Mouse (Mus musculus) layer of hippocampus, postnatal 10 days (tissue): ENCODE measurements at regions not wholly inside any gene's neighbourhood (a gene's known extent, or its start where the extent isn't known, plus 50 kb on each side); places are given as distances from the start of the nearest gene placed in this dataset.

ENCODE experiments used
- DNase-seq, 2 experiments: peaks; one replicate each; pipeline ENCODE4 v3.0.0; 2021; ENCODE audit warnings: low spot score in 2 of 2

GRCm38 (mm10) chr13:83207513-83207912, 296.3 kb upstream of the Mef2c start:
- no peak for DNase-seq

DNA sequence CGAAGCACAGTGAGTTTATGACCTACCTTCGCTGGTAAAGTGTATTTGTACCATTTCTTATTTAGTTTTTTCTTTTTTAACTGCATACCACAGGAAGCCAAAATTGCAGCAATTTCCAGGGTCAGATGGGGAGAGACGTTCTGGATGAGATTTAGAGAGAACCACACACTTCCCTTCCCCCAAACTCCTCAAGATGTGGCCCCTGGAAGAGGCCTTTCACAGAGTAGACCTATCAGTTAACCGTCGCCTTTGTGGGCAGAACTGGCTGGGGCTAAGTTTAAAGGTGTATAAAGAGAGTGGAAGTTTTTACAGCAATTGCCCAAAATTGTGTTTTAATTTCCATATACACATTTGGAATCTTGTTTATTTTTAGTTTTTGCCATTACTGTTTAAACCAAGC, 295.7 kb upstream of the Mef2c start:
- no peak for DNase-seq

- no peak for DNase-seq
Observed at GRCm38 (mm10) chr13:83214811-83215210, 289.0 kb upstream of the Mef2c start.

DNA sequence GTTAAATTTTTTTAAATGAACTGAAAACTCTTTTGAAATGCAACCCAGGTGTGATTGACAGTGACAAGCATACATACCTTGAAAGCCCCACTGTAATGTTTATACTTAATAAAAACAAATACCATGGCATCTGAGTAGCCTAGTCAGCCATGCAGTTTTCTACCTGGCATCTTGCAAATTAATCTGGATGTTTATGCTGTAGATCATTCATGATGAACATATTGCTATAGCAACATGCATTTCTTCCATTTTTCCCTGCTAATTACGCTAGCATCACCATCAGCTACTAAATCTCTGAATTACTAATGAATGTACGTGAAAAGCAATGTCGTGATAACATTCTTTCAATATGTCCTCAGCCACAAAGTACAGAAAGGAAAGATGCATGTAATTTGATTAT, 287.4 kb upstream of the Mef2c start:
- no peak for DNase-seq

DNA sequence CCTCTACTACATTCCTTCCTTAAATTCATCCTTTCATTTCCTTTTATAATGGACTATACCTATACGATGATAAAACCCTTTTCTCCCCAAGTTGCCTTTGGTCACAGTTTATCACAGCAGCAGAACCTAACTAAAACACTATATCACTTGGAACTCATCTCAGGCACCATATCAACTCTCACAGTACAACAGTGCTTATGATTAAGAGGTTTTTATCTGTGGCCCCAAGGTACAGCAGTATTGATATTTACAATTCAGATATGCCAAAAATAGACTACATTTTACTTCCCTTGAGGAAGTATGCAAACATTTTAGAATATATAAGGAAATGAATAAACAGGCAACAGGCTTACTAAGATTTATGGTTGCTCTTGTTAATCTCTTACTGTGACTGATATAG, 251.4 kb upstream of the Mef2c start:
- DNase-seq: no peak

DNA sequence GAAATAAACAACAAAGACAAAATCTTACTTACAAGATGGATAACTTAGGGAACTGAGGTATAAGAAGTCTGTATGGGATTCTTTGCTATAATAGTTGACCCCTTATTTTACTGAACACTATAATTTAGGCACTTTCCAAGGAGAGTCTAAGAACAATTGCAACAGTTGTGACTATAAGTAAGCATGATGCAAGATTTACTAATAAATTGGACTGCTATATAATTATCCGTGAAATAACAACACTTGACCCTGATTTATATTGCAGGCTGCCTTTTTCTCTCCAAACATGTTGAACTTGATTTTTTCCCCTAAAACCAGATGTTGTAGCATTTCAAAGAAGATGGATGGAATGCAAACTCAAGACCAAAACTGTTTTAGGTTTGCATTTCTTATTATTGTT, 237.2 kb upstream of the Mef2c start:
- no peak for DNase-seq

GRCm38 (mm10) chr13:83268663-83269062, 235.2 kb upstream of the Mef2c start:
- no peak for DNase-seq

DNA sequence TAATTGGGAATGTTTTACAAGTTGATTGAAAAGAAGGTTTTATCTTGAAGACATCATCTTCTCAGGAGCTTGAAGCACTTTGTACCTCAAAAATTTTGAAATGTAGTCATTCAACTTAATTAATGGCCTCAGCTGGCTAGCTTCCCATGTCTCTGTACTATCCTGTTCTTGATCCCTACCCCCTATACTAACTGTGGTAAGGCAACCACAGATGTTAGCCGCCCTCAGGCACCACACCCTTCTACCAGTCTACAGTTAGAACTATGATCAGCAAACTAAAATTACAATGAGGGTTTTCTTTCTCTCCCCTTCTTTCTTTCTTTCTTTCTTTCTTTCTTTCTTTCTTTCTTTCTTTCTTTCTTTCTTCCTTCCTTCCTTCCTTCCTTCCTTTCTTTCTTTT, 225.1 kb upstream of the Mef2c start:
- DNase-seq: no peak

GRCm38 (mm10) chr13:83307696-83308095, 196.1 kb upstream of the Mef2c start:
- DNase-seq: no peak

- DNase-seq: no peak
Observed at GRCm38 (mm10) chr13:83328488-83328887, 175.3 kb upstream of the Mef2c start.

DNA sequence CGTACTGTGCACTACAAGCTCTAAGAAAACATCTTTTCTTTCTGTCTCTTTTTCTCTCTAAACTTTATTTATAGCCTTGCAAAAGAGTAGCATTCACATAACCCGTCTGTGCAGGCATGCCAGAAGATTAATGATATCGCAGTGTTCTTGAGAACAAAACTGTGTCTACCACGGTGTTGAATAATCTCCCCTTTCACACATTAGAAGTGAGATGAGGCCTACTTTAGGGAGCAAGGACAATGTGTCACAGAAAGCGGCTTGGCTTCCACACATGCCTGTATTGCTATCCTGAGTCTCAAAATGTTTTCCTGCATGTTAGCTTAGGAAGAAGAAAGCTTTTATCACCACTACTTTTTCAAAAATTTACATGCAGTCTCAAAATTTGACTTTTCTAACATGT, 170.1 kb upstream of the Mef2c start:
- no peak for DNase-seq

- no peak for DNase-seq
Observed at GRCm38 (mm10) chr13:83344611-83345319, 159.1 kb upstream of the Mef2c start.

DNA sequence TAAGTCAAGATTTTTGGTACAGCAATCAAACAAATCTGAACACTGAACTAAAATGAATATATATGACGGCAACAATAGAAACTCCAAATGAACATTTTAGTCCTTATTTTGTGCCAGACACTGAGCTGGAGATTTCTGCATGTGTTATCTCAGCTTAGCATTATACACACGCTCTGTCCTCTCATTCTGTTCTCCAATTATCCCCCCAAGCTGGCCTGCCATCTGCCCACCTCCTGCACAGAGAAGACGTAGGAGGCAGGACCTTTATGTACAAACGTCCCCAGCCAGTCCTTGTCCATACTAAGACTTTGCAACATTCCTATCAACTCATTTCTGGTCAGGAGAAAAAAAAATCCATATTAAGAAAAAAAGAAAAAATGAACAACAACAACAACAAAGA, 148.5 kb upstream of the Mef2c start:
- peak; percentile 13 to 35 for DNase-seq

- no peak for DNase-seq
Observed at GRCm38 (mm10) chr13:83360529-83360928, 143.3 kb upstream of the Mef2c start.

GRCm38 (mm10) chr13:83376097-83376797, 127.6 kb upstream of the Mef2c start:
- DNase-seq: no peak

DNA sequence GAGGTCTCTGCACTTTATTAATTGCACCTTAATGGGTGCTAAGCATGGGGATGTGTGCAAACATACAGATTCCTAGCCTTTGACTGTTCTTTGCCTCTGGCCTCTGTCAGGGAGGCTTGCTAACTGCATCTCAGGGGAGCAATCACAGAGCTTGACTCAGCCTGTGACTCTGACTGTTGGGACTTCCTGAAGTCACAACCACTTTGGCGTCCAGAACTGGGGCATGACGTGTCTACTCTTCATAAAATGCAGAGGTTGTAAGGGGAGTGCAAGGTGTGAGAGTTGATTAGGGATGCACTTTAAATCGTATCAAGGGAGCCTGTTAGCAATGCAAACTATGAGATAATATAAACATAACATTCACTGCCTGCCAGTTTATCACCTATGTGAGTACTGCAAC, 125.2 kb upstream of the Mef2c start:
- DNase-seq: no peak

DNA sequence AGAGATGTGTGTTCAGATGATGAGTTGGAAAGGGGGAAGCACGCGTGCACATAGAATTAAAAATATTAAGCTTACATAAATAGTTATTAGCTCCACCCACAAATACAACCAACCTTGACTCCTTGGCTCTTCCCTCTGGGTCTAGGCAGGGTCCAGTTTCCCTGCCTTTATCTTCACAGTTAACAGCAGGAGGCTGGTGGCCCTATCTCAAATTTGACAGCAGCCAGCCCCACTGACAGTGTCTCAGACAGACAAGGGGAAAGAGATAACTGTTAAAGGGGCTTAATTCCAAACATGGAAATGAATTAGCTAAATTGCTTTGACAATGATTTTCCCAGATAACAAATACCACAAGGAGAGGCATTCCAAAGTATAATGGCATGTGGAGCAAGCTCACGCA, 121.2 kb upstream of the Mef2c start:
- DNase-seq: no peak

GRCm38 (mm10) chr13:83394773-83395172, 109.1 kb upstream of the Mef2c start:
- no peak for DNase-seq

- no peak for DNase-seq
Observed at GRCm38 (mm10) chr13:83399381-83399780, 104.5 kb upstream of the Mef2c start.

DNA sequence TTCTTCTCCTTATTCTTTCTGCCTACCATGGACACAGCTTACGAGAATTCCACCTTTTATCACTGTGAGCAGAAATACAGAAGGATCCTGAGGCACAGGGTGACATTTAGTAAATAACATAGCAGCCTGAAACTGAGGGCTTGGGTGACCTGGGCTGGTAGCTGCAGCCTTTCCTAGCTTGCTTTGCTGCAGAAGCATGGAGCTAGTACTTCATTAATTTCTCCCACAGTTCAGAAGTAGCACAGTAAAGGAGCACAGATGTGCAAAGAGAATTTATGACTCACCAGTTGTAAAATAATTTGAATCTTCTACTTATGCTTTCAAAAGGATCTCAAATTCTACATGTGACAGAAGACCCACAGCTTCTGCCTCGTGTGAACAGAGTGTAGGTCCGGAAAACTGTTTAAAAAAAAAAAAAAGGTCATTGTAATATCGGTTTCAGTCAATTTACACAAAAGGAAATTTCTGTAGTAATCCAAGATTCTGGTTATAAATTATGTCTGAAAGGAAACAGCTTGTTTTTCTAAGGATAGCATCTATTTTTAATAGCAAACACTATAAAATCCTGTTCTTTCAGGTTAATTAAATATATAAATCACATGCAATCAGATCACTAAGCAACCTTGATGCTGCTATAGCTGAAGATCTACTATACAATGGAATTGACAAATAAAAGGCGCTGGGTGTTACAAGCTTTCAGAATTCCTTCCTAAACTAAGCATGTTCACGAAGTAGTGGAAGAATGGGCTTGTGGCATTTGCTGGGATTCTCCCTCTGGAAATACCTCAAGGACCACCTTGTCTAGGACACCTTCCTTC, 64.0 kb upstream of the Mef2c start:
- no peak for DNase-seq

DNA sequence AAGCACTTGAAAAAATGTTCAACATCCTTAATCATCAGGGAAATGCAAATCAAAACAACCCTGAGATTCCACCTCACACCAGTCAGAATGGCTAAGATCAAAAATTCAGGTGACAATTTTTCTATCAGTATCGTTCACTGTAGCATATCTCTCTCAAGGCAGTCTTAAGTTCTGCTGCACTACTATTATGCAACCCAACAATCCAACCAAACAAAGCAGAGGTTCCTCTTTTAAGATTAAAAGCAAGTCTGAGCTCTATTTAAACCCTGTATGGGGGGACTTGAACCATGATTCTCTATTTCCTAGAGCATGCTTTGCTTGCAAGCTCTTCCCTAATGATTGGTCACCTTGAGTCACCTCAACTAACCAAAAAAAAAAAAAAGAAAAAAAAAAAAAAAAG, 59.6 kb upstream of the Mef2c start:
- no peak for DNase-seq

GRCm38 (mm10) chr13:83450820-83451219, 53.0 kb upstream of the Mef2c start:
- DNase-seq: no peak
